Mouse (Mus musculus) embryonic stem cell, embryonic (primary cell): ENCODE results near the gene Aatk.

Experiments
- CTCF ChIA-PET, 4 experiments: fragments of 300-600 bp in 2 of 4; fragments of 350-600 bp in 2 of 4; sonication (Branson Sonifier 250); formaldehyde crosslinking; loops; one replicate each; lab custom pipeline; 2022; ENCODE audit warnings: inconsistent platforms in 2 of 4; lab: Charles Lee
- POLR2A ChIA-PET, 4 experiments: fragments of 300-600 bp in 2 of 4; fragments of 350-600 bp in 2 of 4; sonication (Branson Sonifier 250); formaldehyde crosslinking; loops; one replicate each; lab custom pipeline; 2022; ENCODE audit warnings: antibody characterized with exemption in 4 of 4, inconsistent platforms in 1 of 4; lab: Charles Lee

The Aatk gene

GRCm38 (mm10) chr11:119970021-119970851 lies 76.7 kb downstream of the Aatk start:
- CTCF ChIA-PET = interaction anchor here in 3 of 4 experiments (0.6 to 1.0 kb wide), 5 partner anchors 35 to 1701 kb away, joined by 3 to 5 read pairs (median 3); no protein-coding TSS in a partner anchor
- POLR2A ChIA-PET = interaction anchor here in 3 of 4 experiments (0.5 to 1.5 kb wide), 13 partner anchors 9 to 317 kb away, joined by 3 to 8 read pairs (median 3); partner anchors contain the start of gene Baiap2 (in 2 of the 3)

- CTCF ChIA-PET = no interaction called here
These were observed 79.1 kb downstream of the Aatk start for GRCm38 (mm10) chr11:119967892-119968291.

GRCm38 (mm10) chr11:119967401-119967800 lies 79.6 kb downstream of the Aatk start:
- POLR2A ChIA-PET = interaction anchor here in 3 of 4 experiments (0.9 to 3.3 kb wide), 7 partner anchors 13 to 90 kb away, joined by 3 to 10 read pairs (median 3); partner anchors contain the start of gene Baiap2 (in 2 of the 3)
- CTCF ChIA-PET = no interaction called here

More at GRCm38 (mm10) chr11:119967892-119968291, 79.1 kb downstream of the Aatk start:
- POLR2A ChIA-PET = interaction anchor here in 3 of 4 experiments (0.9 to 3.3 kb wide), 6 partner anchors 13 to 89 kb away, joined by 3 to 10 read pairs (median 3); partner anchors contain the start of gene Baiap2 (in 2 of the 3)

- POLR2A ChIA-PET = interaction anchor here in 2 of 4 experiments (1.4 to 6.9 kb wide), 5 partner anchors 12 to 24 kb away, joined by 3 to 39 read pairs (median 10); partner anchors contain the start of gene Baiap2 (in 2 of the 2)
- CTCF ChIA-PET = interaction anchor here in 2 of 4 experiments (1.0 kb wide), 2 partner anchors 24 to 25 kb away, joined by 3 read pairs; no protein-coding TSS in a partner anchor
These were observed 80.7 kb downstream of the Aatk start for GRCm38 (mm10) chr11:119966294-119966693.

- CTCF ChIA-PET = interaction anchor here in 2 of 4 experiments (0.6 to 1.3 kb wide), 4 partner anchors 26 to 232 kb away, joined by 4 to 12 read pairs (median 5); no protein-coding TSS in a partner anchor
- POLR2A ChIA-PET = interaction anchor here (0.6 to 6.9 kb wide), 10 partner anchors 10 to 441 kb away, joined by 3 to 39 read pairs (median 6); partner anchors contain the start of gene Baiap2 (in 3 of the 4)
These were observed 81.9 kb downstream of the Aatk start for GRCm38 (mm10) chr11:119965053-119965452.

- CTCF ChIA-PET = interaction anchor here in 1 of 4 experiments (0.6 kb wide), 1 partner anchor 1206 kb away, joined by 13 read pairs; no protein-coding TSS in a partner anchor
These were observed 85.5 kb downstream of the Aatk start for GRCm38 (mm10) chr11:119961511-119961910.

GRCm38 (mm10) chr11:119960671-119961070 lies 86.3 kb downstream of the Aatk start:
- ChIA-PET POLR2A (interaction anchor here in 3 of 4 experiments (0.9 to 6.9 kb wide), 8 partner anchors 10 to 26 kb away, joined by 3 to 39 read pairs (median 6); partner anchors contain the start of gene Baiap2 (in 3 of the 3)), CTCF (interaction anchor here (0.5 to 0.7 kb wide), 4 partner anchors 30 to 1205 kb away, joined by 3 to 13 read pairs (median 5); no protein-coding TSS in a partner anchor)

More at GRCm38 (mm10) chr11:119961511-119961910, 85.5 kb downstream of the Aatk start:
- POLR2A ChIA-PET = interaction anchor here in 3 of 4 experiments (0.9 to 6.9 kb wide), 10 partner anchors 8 to 27 kb away, joined by 3 to 39 read pairs (median 4); partner anchors contain the start of gene Baiap2 (in 3 of the 3)

- ChIA-PET CTCF (interaction anchor here in 1 of 4 experiments (0.7 kb wide), 1 partner anchor 31 kb away, joined by 3 read pairs; no protein-coding TSS in a partner anchor), POLR2A (interaction anchor here in 3 of 4 experiments (0.7 to 6.9 kb wide), 6 partner anchors 9 to 17 kb away, joined by 3 to 39 read pairs (median 6); partner anchors contain the start of gene Baiap2 (in 3 of the 3))
These were observed 87.3 kb downstream of the Aatk start for GRCm38 (mm10) chr11:119959714-119960113.

GRCm38 (mm10) chr11:119958856-119959255 lies 88.1 kb downstream of the Aatk start:
- ChIA-PET POLR2A (interaction anchor here in 3 of 4 experiments (1.0 to 15.5 kb wide), 5 partner anchors 10 to 33 kb away, joined by 3 to 235 read pairs (median 6); partner anchors contain the start of gene Baiap2 (in 3 of the 3)), CTCF (interaction anchor here in 1 of 4 experiments (0.7 kb wide), 1 partner anchor 10 kb away, joined by 3 read pairs; no protein-coding TSS in a partner anchor)
